Comparison of ENCODE assay signal across 23 mouse cellular contexts in the genomic region with DNA sequence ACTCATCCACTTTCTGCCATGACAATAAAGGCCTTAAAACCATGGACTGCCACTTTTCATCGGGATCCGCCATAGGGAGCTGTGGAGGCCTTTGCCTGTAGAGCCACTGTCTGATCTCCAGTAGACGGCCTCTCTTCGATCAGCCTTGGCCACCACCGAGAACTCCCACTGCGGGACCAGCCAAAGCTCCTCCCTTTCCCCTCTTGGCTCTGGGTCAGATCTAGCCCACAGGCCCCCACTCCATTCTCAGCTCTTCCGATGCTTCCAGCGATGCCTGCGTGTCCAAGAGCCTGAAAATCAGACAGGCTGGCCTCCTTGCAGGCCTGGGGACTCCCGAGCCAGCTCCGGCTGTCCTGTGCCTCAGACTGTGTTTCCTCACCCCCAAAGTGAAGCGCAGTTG. TPM values are rescaled to one million over a fixed set of nuclear protein-coding genes. Genes with fewer than 3 reads are reported as not detected.
"Had no signal": no experiment of that assay in that cellular context is flagged by ENCODE, and none has a peak within 500 bp of the region (broad histone marks: within the 10 kb centered on the region; RNA-seq: fewer than 3 reads in every experiment).

No protein-coding gene starts in this region.

- H3K9me3 ChIP-seq: limb, embryonic 12.5 days; limb, embryonic 15.5 days; liver, embryonic 12.5 days; liver, embryonic 15.5 days; megakaryocyte, embryonic 14.5 days; midbrain, embryonic 10.5 days; midbrain, embryonic 13.5 days; neural tube, embryonic 12.5 days; neural tube, embryonic 15.5 days had no signal

- H3K4me3 ChIP-seq: layer of hippocampus, adult 2 months; limb, embryonic 12.5 days; limb, embryonic 15.5 days; liver, embryonic 12.5 days; liver, embryonic 15.5 days; megakaryocyte, embryonic 14.5 days; midbrain, embryonic 10.5 days; midbrain, embryonic 13.5 days; neural tube, embryonic 12.5 days; neural tube, embryonic 15.5 days had no signal

- ATAC-seq: liver, embryonic 12.5 days; midbrain, embryonic 13.5 days had no signal

- H3K27ac ChIP-seq: kidney, postnatal 0 days; limb, embryonic 12.5 days; limb, embryonic 15.5 days; midbrain, embryonic 10.5 days; midbrain, embryonic 13.5 days; neural tube, embryonic 12.5 days; neural tube, embryonic 15.5 days; stomach, postnatal 0 days had no signal

- H3K9ac ChIP-seq: limb, embryonic 12.5 days; limb, embryonic 15.5 days; liver, embryonic 12.5 days; liver, embryonic 15.5 days; midbrain, embryonic 13.5 days; neural tube, embryonic 12.5 days; neural tube, embryonic 15.5 days had no signal

- H3K27me3 ChIP-seq: limb, embryonic 12.5 days; limb, embryonic 15.5 days; liver, embryonic 12.5 days; liver, embryonic 15.5 days; megakaryocyte, embryonic 14.5 days; midbrain, embryonic 13.5 days; neural tube, embryonic 12.5 days; neural tube, embryonic 15.5 days had no signal

- H3K36me3 ChIP-seq: limb, embryonic 15.5 days; liver, embryonic 12.5 days; liver, embryonic 15.5 days; midbrain, embryonic 10.5 days; midbrain, embryonic 13.5 days; neural tube, embryonic 12.5 days; neural tube, embryonic 15.5 days had no signal

- H3K4me1 ChIP-seq: limb, embryonic 12.5 days; limb, embryonic 15.5 days; midbrain, embryonic 10.5 days; midbrain, embryonic 13.5 days; neural tube, embryonic 12.5 days had no signal

- H3K4me2 ChIP-seq: limb, embryonic 12.5 days; limb, embryonic 15.5 days; liver, embryonic 12.5 days; liver, embryonic 15.5 days; midbrain, embryonic 13.5 days; neural tube, embryonic 12.5 days; neural tube, embryonic 15.5 days had no signal

- DNase-seq: kidney, postnatal 25 days; layer of hippocampus, adult 9-11 months; lung, adult 2 months; lung, postnatal 36 days; right cerebral cortex, adult 18-20 months; right cerebral cortex, postnatal 14 days; right cerebral cortex, postnatal 4 days; thymus, adult 2 months; thymus, postnatal 14 days; thymus, postnatal 4 days had no signal

RNA-seq across cellular contexts. Expression of a gene that starts 33.5 kb away (rescaled TPM):
- total RNA-seq: left cerebral cortex, postnatal 10 days had no signal
